Mouse (Mus musculus) layer of hippocampus, postnatal 36 days (tissue): ENCODE results near the gene Arfip1. TPM values are rescaled to one million over a fixed set of nuclear protein-coding genes. Genes with fewer than 3 reads are reported as not detected.

Experiments
- DNase-seq, 2 experiments: peaks; one replicate each; pipeline ENCODE4 v3.0.0; 2022
- total RNA-seq, 2 experiments: library from RNA; stranded (reverse); gene quantifications; 2 replicates each; pipeline ENCODE4 v1.2.3; 2021

The Arfip1 gene
- total RNA-seq, 2 experiments from 2014 or later = 21.0 to 21.1 TPM

DNA sequence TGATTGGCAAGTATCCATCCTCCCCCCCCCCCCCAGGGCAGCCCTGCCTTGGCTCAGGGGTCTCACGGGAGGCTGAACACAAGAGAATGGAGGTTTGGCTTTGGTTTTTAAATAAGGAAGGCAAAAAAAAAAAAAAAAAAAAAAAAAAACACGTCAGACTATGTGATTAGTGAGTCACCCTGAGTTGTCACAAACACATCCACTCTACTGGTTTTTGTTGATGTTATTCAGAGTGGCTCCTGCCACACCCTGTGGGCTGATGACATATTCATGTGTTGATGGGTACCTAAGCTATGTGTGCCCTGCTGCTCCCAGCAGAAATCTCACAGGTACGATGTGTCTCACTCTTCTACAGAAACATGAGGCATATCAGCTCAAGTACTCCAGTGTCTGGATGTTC is 131.8 kb downstream of the Arfip1 start:
- no peak for DNase-seq

DNA sequence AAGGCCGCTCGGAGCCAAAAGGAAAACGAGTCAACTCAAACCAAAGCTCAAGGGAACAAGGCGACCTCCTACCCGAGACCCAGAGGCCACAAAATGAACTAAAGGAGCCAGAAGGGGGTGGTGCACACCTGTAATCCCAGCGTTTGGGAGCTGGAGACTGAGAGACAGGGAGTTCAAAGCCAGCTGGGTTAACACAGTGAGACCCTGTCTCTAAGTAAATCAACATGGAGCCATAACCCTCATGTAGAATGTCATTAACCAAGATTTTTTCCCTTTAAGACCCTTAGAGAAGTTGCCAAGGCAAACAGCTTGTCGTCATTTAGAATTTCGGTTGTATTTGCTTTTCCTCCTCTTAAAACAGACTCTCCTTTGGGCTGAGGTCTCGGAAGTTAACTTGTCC is 133.4 kb downstream of the Arfip1 start:
- DNase-seq = no peak

DNA sequence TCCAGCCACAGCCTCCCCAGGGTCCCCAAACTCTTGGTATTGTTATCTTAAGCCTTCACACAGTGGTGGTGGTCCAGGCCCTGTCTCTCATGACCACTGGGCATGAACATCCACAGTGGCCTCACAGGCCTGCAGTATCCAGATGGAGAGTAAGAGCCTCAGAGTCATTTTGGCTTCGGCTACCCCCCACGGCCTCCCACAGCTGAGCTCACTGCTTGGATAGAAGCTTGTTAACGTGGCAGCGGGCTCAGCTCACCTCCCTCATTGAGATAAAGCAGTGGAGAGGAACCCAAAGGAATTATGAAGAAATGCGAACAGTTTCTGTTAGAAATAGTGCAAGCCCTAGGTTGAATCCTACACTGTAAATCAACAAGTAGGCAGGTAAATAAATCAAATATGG is 134.6 kb downstream of the Arfip1 start:
- DNase-seq = no peak

Other genes starting within 250 kb of the Arfip1 start
- gene Fhdc1, start 102.2 kb downstream of the Arfip1 start, total RNA-seq = 1 to 10 TPM; 2.4 to 2.8 TPM
- not detected for gene Tigd4, start 10.9 kb upstream of the Arfip1 start, total RNA-seq
- under 1 TPM; 0.25 to 0.35 TPM for gene Tmem154, start 83.6 kb upstream of the Arfip1 start, total RNA-seq
- 100 to 1,000 TPM; 144 to 153 TPM for gene Fbxw7, start 232.6 kb upstream of the Arfip1 start, total RNA-seq